Mouse (Mus musculus): ENCODE data around the gene Hdgfl2. TPM values are rescaled to one million over a fixed set of nuclear protein-coding genes. Genes with fewer than 3 reads are reported as not detected.

Gene Hdgfl2
- total and polyA plus RNA-seq, 3 experiments = 35.3 to 93.6 (median 68.9) TPM

- no peaks in the 10 kb centered on the region for H3K79me2 ChIP-seq (replicated peaks; ENCODE audit: control insufficient read depth, extremely low read depth, insufficient read depth, poor library complexity, severe bottlenecking)
- no peak for TF ChIP-seq MXI1 (IDR thresholded peaks at IDR 0.05; ENCODE audit: low read depth, low read length)
- no peak within 1 kb of the TSS for H3K27ac ChIP-seq (ENCODE audit: insufficient read depth, low read depth)
- H3K27me3 ChIP-seq (replicated peaks) = peaks cover 24% of the 10 kb centered on the region
- dilution Hi-C loops (cut with MboI; ENCODE audit: extremely low pct_ligation_motif_present, extremely low pct_unique_long_range_greater_than_20kb, low sequenced_read_pairs) (no loop called here), in situ Hi-C loops (cut with MboI; ENCODE audit: low pct_ligation_motif_present, low pct_unique_long_range_greater_than_20kb, low sequenced_read_pairs) (no loop called here)
- no peak within 1 kb of the TSS for H3K4me2 ChIP-seq (ENCODE audit: insufficient read depth, low read depth, poor library complexity, severe bottlenecking)
- DNase-seq (ENCODE audit: extremely low read depth) = no peak
- H3K4me3 ChIP-seq (replicated peaks in 1 of 3; ENCODE audit: low read depth in 2 of 3, low read length in 2 of 3, poor library complexity in 1 of 3) = no peak within 1 kb of the TSS
- peaks cover 0 to 19% of the 10 kb centered on the region in 2 experiments for H3K36me3 ChIP-seq (replicated peaks in 1 of 2; ENCODE audit: control insufficient read depth in 1 of 2, insufficient read depth in 1 of 2, low read length in 1 of 2)
- no peak within 1 kb of the TSS for H3K9ac ChIP-seq (ENCODE audit: insufficient read depth, low read depth)
- H3K4me1 ChIP-seq (ENCODE audit: control insufficient read depth in 1 of 2, insufficient read depth in 2 of 2) = 0 out of 4 replicates have a peak, but pooled peaks cover 0 to 2% of the 10 kb centered on the region in 2 experiments
- peaks cover 20% of the 10 kb centered on the region for H3K9me3 ChIP-seq (replicated peaks; ENCODE audit: low read length)
Measured at GRCm38 (mm10) chr17:56121826-56122225, 42.4 kb downstream of the Hdgfl2 start, which contains the start of gene Lrg1. Gene Lrg1 (minus strand): TSS chr17:56122001.

DNA sequence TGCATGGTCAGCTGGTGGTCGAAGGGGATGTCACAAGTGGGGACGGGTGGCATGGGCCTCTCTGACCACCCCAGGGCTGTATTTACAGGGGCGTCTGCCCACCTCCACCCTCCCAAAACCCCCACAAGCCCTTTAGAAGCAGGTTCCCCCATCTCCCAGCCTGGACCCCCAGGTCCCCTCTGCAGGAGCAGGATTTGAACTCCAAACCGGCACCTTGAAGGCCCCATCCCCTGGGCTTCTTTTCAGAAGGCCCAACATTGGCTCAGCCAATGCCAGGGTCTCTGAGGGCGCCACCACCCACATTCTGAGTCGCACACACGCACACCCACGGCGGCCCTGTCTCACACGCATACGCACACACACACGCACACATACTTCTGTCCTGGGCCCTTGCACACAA is 43.7 kb downstream of the Hdgfl2 start:
- Histone ChIP-seq H3K9ac (ENCODE audit: insufficient read depth, low read depth) (no peak overlapping the region), H3K27ac (ENCODE audit: insufficient read depth, low read depth) (no peak overlapping the region), H3K79me2 (replicated peaks; ENCODE audit: control insufficient read depth, extremely low read depth, insufficient read depth, poor library complexity, severe bottlenecking) (no peaks in the 10 kb centered on the region), H3K27me3 (replicated peaks) (peaks cover 24% of the 10 kb centered on the region), H3K4me2 (ENCODE audit: insufficient read depth, low read depth, poor library complexity, severe bottlenecking) (no peak overlapping the region), H3K4me1 (ENCODE audit: control insufficient read depth in 1 of 2, insufficient read depth in 2 of 2) (no peaks in the 10 kb centered on the region), H3K9me3 (replicated peaks; ENCODE audit: low read length) (peaks cover 20% of the 10 kb centered on the region), H3K4me3 (replicated peaks in 1 of 3; ENCODE audit: low read depth in 2 of 3, low read length in 2 of 3, poor library complexity in 1 of 3) (no peak overlapping the region), H3K36me3 (replicated peaks in 1 of 2; ENCODE audit: control insufficient read depth in 1 of 2, insufficient read depth in 1 of 2, low read length in 1 of 2) (peaks cover 0 to 21% of the 10 kb centered on the region in 2 experiments)
- dilution Hi-C loops (cut with MboI; ENCODE audit: extremely low pct_ligation_motif_present, extremely low pct_unique_long_range_greater_than_20kb, low sequenced_read_pairs) (no loop called here), in situ Hi-C loops (cut with MboI; ENCODE audit: low pct_ligation_motif_present, low pct_unique_long_range_greater_than_20kb, low sequenced_read_pairs) (no loop called here)
- no peak for TF ChIP-seq E2F4 (IDR thresholded peaks at IDR 0.05; ENCODE audit: insufficient replicate concordance, low read depth, low read length)
- no peak for DNase-seq (ENCODE audit: extremely low read depth)

- TF ChIP-seq ZNF384 (IDR thresholded peaks at IDR 0.05; ENCODE audit: low read depth, low read length) (no peak), TBP (conservative IDR thresholded peaks at IDR 0.05; ENCODE audit: low read depth, low read length) (no peak), EP300 (IDR thresholded peaks at IDR 0.05; ENCODE audit: low read length) (no peak), RAD21 (IDR thresholded peaks at IDR 0.05; ENCODE audit: low read depth, low read length) (no peak), E2F4 (IDR thresholded peaks at IDR 0.05; ENCODE audit: insufficient replicate concordance, low read depth, low read length) (no peak), KAT2A (IDR thresholded peaks at IDR 0.05; ENCODE audit: insufficient replicate concordance, low read length) (no peak), USF2 (conservative IDR thresholded peaks at IDR 0.05; ENCODE audit: low read depth, low read length) (no peak), IRF4 (IDR thresholded peaks at IDR 0.05; ENCODE audit: low read depth, low read length) (no peak), ZMIZ1 (IDR thresholded peaks at IDR 0.05; ENCODE audit: low read depth, low read length) (no peak), JUND (conservative IDR thresholded peaks at IDR 0.05; ENCODE audit: low read depth, low read length) (no peak), ELF1 (IDR thresholded peaks at IDR 0.05; ENCODE audit: low read depth, low read length) (no peak), MEF2A (IDR thresholded peaks at IDR 0.05; ENCODE audit: borderline replicate concordance, low read depth, low read length) (no peak), MAX (IDR thresholded peaks at IDR 0.05; ENCODE audit: low read length) (no peak), NRF1 (IDR thresholded peaks at IDR 0.05; ENCODE audit: low read depth, low read length) (no peak), CTCF (conservative IDR thresholded peaks at IDR 0.05 in 1 of 2, IDR thresholded peaks at IDR 0.05 in 1 of 2; ENCODE audit: low read depth in 2 of 2, low read length in 2 of 2) (no peak)
- dilution Hi-C loops (cut with MboI; ENCODE audit: extremely low pct_ligation_motif_present, extremely low pct_unique_long_range_greater_than_20kb, low sequenced_read_pairs) = no loop called here
Measured at GRCm38 (mm10) chr17:56123681-56124340, 44.4 kb downstream of the Hdgfl2 start.

More at GRCm38 (mm10) chr17:56123681-56124340, 44.4 kb downstream of the Hdgfl2 start:
- no peak overlapping the region for H3K27ac ChIP-seq (ENCODE audit: insufficient read depth, low read depth)
- H3K36me3 ChIP-seq (replicated peaks in 1 of 2; ENCODE audit: control insufficient read depth in 1 of 2, insufficient read depth in 1 of 2, low read length in 1 of 2) = peaks cover 0 to 25% of the 10 kb centered on the region in 2 experiments
- peaks cover 20% of the 10 kb centered on the region for H3K9me3 ChIP-seq (replicated peaks; ENCODE audit: low read length)
- no peaks in the 10 kb centered on the region for H3K79me2 ChIP-seq (replicated peaks; ENCODE audit: control insufficient read depth, extremely low read depth, insufficient read depth, poor library complexity, severe bottlenecking)
- DNase-seq (ENCODE audit: extremely low read depth) = no peak
- H3K9ac ChIP-seq (ENCODE audit: insufficient read depth, low read depth) = no peak overlapping the region
- H3K27me3 ChIP-seq (replicated peaks) = peaks cover 19% of the 10 kb centered on the region
- in situ Hi-C loops (cut with MboI; ENCODE audit: low pct_ligation_motif_present, low pct_unique_long_range_greater_than_20kb, low sequenced_read_pairs) = no loop called here
- no peak overlapping the region for H3K4me3 ChIP-seq (replicated peaks in 1 of 3; ENCODE audit: low read depth in 2 of 3, low read length in 2 of 3, poor library complexity in 1 of 3)
- H3K4me1 ChIP-seq (ENCODE audit: control insufficient read depth in 1 of 2, insufficient read depth in 2 of 2) = no peaks in the 10 kb centered on the region
- no peak overlapping the region for H3K4me2 ChIP-seq (ENCODE audit: insufficient read depth, low read depth, poor library complexity, severe bottlenecking)
